Mouse (Mus musculus): Measurements from ENCODE around the gene Dok4. TPM values are rescaled to one million over a fixed set of nuclear protein-coding genes. Genes with fewer than 3 reads are reported as not detected.

Dok4 gene
- 1.5 TPM for polyA plus RNA-seq (2014; fragmentation: Illumina TruSeq; extraction: RNeasy Lipid Tissue Mini Kit (QIAGEN cat#74804); ENCODE audit: low read depth, low replicate concordance)

DNA sequence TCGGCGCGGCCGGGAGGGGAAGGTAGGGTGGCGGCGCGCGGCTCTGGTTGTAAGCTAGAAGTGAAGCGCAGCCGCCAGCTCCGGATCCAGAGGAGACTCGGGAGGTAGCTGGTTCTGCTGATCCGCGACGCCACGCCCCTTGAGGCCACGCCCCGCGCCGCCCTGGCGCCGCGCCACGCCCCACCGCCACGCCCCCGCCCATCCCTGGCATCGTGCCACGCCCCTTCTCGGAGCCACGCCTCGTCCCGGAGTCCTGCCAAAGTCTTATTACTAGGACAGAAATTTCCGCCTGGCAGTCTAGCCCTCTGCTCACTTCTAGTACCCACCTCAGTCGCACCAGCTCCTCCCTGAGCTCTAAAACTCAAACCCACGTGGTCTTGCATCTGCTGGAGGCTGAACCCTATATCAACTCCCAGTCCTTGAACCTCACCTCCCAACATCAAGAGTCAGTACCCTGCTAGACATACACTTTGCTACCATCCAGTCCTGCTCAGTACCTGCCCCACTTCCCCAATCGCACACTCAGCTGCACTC, at the start of gene Dok4:
Gene Dok4 (minus strand): TSS at position 134 of the 534 bp plus-strand sequence.

DNA sequence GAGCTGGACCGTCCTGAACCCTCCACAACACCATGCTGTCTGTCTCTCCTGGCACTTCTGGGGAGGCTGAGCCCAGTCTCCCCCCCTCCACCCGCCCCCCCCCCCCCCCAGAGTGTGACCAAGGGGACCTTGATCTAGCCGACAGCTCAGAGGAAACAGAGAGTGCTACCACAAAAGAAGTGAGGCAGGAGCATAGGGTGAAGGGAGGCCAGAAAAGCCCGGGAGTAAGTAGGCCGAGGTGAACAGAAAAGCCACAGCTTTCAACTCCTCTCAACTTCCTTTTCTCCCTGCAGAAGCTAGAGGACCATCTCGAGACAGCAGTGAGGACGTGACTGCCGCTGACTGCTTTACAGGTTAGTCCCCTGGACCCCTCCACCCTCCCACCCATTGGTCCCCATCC, 47.3 kb upstream of the Dok4 start, which contains the start of gene Adgrg5:
Gene Adgrg5 (plus strand): TSS at position 290 of the 400 bp plus-strand sequence.

DNA sequence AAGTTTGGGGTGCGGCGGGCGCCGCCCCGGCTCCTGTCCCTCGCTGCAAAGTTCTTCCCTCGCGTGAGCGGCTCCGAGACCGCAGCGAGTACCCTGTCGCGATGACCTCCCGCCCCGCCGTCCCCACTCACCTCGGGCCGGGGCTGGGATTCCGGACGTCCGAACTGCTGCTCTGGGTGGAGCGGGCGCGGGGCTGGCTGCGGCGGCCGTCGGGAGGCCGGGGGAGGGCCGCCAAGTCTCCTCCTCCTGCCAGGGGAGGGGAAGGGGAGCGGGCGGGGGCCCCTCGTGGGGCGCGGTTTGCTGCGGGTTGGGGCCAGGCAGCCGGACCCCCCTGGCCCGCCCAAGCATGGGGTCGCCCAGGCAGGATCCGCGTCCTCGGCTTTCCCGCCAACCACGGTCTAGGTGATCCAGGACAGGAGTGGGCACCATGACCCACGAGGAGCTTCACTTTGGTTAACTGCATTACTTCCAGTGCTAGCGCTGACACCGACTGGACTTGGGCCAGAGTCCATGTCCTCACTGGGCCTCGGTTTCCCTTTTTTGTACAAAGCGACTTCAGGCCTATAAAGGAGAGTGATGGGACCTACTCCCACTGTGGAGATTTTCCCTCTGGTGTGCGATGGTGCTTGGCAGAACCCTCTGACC, 41.8 kb upstream of the Dok4 start, which contains the start of gene Ccdc102a:
Gene Ccdc102a (minus strand): TSS at position 248 of the 645 bp plus-strand sequence.

DNA sequence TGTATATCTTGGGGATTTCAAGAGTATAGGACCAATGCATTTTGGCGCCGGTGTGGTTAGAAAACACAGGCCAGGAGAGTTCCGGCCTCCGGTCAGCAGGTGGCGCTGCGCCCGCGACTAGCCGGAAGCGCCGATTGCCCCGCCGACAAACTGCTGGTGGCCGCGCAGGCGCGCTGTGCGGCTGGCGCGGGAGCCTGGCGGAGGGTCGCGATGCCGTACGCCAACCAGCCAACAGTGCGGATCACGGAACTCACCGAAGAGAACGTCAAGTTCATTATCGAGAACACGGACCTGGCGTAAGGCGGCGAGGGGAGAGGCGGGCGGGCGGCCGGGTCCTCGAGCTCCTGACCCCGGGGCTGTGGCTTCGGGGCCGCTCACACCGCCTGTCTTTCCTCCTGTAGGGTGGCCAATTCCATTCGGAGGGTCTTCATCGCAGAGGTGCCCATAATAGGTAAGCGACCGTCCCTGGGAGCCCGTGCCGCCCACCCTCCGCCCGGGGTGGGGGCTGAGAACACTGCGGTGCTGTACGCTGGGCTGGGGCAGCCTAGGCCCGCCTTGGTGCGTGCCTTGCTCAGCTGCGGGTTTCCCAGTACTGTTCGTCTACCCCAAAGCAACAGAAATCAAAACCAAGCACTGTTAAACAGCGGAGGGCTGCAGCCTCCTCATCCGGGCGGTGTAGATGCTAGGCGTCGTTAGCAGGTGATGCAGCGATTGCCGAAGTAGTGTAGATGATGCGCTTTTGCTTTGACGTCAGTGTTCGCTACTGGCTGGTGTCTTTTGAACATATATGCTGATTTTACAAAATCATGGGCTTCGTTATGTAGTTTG, 18.6 kb downstream of the Dok4 start, which contains the start of gene Polr2c:
Gene Polr2c (plus strand): TSS at position 105 of the 828 bp plus-strand sequence.

DNA sequence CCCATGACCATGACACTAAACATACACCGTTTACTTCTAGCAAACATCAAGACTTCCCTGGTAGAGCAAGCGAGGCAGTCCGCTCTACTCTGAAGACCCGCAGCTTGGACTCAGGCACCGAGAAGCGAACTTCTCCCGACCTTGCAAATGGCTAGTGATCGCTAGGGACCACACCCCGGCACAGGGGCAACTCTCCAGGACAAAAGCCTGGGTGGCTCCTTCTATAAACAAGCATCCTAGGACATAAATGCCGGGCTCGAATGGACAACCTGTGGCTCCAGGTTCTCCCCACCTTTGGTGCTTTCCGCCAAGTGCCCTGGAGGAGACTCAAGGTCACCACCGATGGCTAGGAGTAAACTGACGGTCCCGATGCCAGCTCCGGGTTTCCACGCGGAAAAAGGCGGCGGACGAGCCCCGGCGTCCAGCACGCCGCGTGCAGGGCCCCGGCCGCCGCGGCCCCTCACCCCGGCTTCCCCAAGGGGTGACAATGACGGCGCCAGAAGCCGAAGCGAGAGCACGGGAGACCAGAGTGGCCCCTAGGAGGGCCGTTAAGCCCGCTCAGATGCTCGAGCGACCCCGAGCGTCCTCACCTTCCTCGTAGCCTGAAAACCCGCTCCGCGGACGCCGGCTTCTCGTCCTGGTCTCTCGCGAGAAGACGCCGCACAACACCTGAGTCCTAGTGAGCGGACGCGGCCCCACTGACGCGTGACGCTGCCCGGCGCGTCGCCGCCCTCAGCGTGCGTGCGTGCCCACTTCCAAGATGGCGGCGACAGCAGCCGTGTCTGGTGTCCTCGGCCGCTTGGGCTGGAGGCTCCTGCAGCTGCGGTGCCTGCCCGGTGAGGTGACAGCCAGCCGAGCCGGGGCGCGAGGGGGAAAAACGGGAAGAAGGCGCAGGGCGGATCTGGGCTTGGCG, 38.2 kb downstream of the Dok4 start, which contains the start of the genes Coq9 and Ciapin1:
Gene Coq9 (plus strand): TSS at position 660 of the 913 bp plus-strand sequence.
Gene Ciapin1 (minus strand): TSS at position 697 of the 913 bp plus-strand sequence.

Other genes starting within 250 kb of the Dok4 start
- gene Arl2bp, start 209.7 kb downstream of the Dok4 start, polyA plus RNA-seq (2014; fragmentation: Illumina TruSeq; extraction: RNeasy Lipid Tissue Mini Kit (QIAGEN cat#74804); ENCODE audit: low read depth, low replicate concordance), result 303 TPM
- not detected for gene Pllp, start 180.1 kb downstream of the Dok4 start, polyA plus RNA-seq (2014; fragmentation: Illumina TruSeq; extraction: RNeasy Lipid Tissue Mini Kit (QIAGEN cat#74804); ENCODE audit: low read depth, low replicate concordance)
- gene Ccl22, start 130.7 kb downstream of the Dok4 start, polyA plus RNA-seq (2014; fragmentation: Illumina TruSeq; extraction: RNeasy Lipid Tissue Mini Kit (QIAGEN cat#74804); ENCODE audit: low read depth, low replicate concordance), result not detected
- 2.1 TPM for gene Cx3cl1, start 104.3 kb downstream of the Dok4 start, polyA plus RNA-seq (2014; fragmentation: Illumina TruSeq; extraction: RNeasy Lipid Tissue Mini Kit (QIAGEN cat#74804); ENCODE audit: low read depth, low replicate concordance)
- not detected for gene Ccl17, start 65.9 kb downstream of the Dok4 start, polyA plus RNA-seq (2014; fragmentation: Illumina TruSeq; extraction: RNeasy Lipid Tissue Mini Kit (QIAGEN cat#74804); ENCODE audit: low read depth, low replicate concordance)
- 23.5 TPM for gene Coq9, start 38.0 kb downstream of the Dok4 start, polyA plus RNA-seq (2014; fragmentation: Illumina TruSeq; extraction: RNeasy Lipid Tissue Mini Kit (QIAGEN cat#74804); ENCODE audit: low read depth, low replicate concordance)
- 6.9 TPM for gene Ciapin1, start 38.0 kb downstream of the Dok4 start, polyA plus RNA-seq (2014; fragmentation: Illumina TruSeq; extraction: RNeasy Lipid Tissue Mini Kit (QIAGEN cat#74804); ENCODE audit: low read depth, low replicate concordance)
- 6.4 TPM for gene Polr2c, start 18.9 kb downstream of the Dok4 start, polyA plus RNA-seq (2014; fragmentation: Illumina TruSeq; extraction: RNeasy Lipid Tissue Mini Kit (QIAGEN cat#74804); ENCODE audit: low read depth, low replicate concordance)
- gene Ccdc102a, start 41.8 kb upstream of the Dok4 start, polyA plus RNA-seq (2014; fragmentation: Illumina TruSeq; extraction: RNeasy Lipid Tissue Mini Kit (QIAGEN cat#74804); ENCODE audit: low read depth, low replicate concordance), result not detected
- gene Adgrg5, start 47.4 kb upstream of the Dok4 start, polyA plus RNA-seq (2014; fragmentation: Illumina TruSeq; extraction: RNeasy Lipid Tissue Mini Kit (QIAGEN cat#74804); ENCODE audit: low read depth, low replicate concordance), result not detected
- gene Adgrg1, start 98.4 kb upstream of the Dok4 start, polyA plus RNA-seq (2014; fragmentation: Illumina TruSeq; extraction: RNeasy Lipid Tissue Mini Kit (QIAGEN cat#74804); ENCODE audit: low read depth, low replicate concordance), result 1.6 TPM
- gene Adgrg3, start 141.4 kb upstream of the Dok4 start, polyA plus RNA-seq (2014; fragmentation: Illumina TruSeq; extraction: RNeasy Lipid Tissue Mini Kit (QIAGEN cat#74804); ENCODE audit: low read depth, low replicate concordance), result 1.3 TPM
- not detected for gene Drc7, start 178.8 kb upstream of the Dok4 start, polyA plus RNA-seq (2014; fragmentation: Illumina TruSeq; extraction: RNeasy Lipid Tissue Mini Kit (QIAGEN cat#74804); ENCODE audit: low read depth, low replicate concordance)
- gene Katnb1, start 204.9 kb upstream of the Dok4 start, polyA plus RNA-seq (2014; fragmentation: Illumina TruSeq; extraction: RNeasy Lipid Tissue Mini Kit (QIAGEN cat#74804); ENCODE audit: low read depth, low replicate concordance), result 0.29 TPM